Mouse (Mus musculus): Measurements from ENCODE around the gene St6galnac3.

St6galnac3 gene

GRCm38 (mm10) chr3:153222611-153223402, 502.2 kb downstream of the St6galnac3 start:
- no peak for DNase-seq (ENCODE audit: low spot score in 2 of 2)

GRCm38 (mm10) chr3:153219391-153219790, 505.6 kb downstream of the St6galnac3 start:
- no peak for DNase-seq (ENCODE audit: low spot score in 2 of 2)

- DNase-seq (ENCODE audit: low spot score in 2 of 2), result no peak
Observed at GRCm38 (mm10) chr3:153208186-153208585, 516.8 kb downstream of the St6galnac3 start.

GRCm38 (mm10) chr3:153204046-153204445, 520.9 kb downstream of the St6galnac3 start:
- no peak for DNase-seq (ENCODE audit: low spot score in 2 of 2)

- DNase-seq (ENCODE audit: low spot score in 2 of 2), result no peak
Observed at GRCm38 (mm10) chr3:153201835-153202234, 523.1 kb downstream of the St6galnac3 start.

- no peak for DNase-seq (ENCODE audit: low spot score in 2 of 2)
Observed at GRCm38 (mm10) chr3:153200801-153201200, 524.2 kb downstream of the St6galnac3 start.

GRCm38 (mm10) chr3:153200076-153200475, 524.9 kb downstream of the St6galnac3 start:
- DNase-seq (ENCODE audit: low spot score in 2 of 2), result no peak

GRCm38 (mm10) chr3:153199251-153199650, 525.7 kb downstream of the St6galnac3 start:
- DNase-seq (ENCODE audit: low spot score in 2 of 2), result no peak

- no peak for DNase-seq (ENCODE audit: low spot score in 2 of 2)
Observed at GRCm38 (mm10) chr3:153198514-153198913, 526.5 kb downstream of the St6galnac3 start.

GRCm38 (mm10) chr3:153193025-153193424, 531.9 kb downstream of the St6galnac3 start:
- no peak for DNase-seq (ENCODE audit: low spot score in 2 of 2)

GRCm38 (mm10) chr3:153190742-153191141, 534.2 kb downstream of the St6galnac3 start:
- DNase-seq (ENCODE audit: low spot score in 2 of 2), result no peak

GRCm38 (mm10) chr3:153189685-153190467, 535.1 kb downstream of the St6galnac3 start:
- DNase-seq (ENCODE audit: low spot score in 2 of 2), result no peak

GRCm38 (mm10) chr3:153188224-153188623, 536.8 kb downstream of the St6galnac3 start:
- DNase-seq (ENCODE audit: low spot score in 2 of 2), result no peak

GRCm38 (mm10) chr3:153185117-153185516, 539.9 kb downstream of the St6galnac3 start:
- no peak for DNase-seq (ENCODE audit: low spot score in 2 of 2)

GRCm38 (mm10) chr3:153181242-153181641, 543.7 kb downstream of the St6galnac3 start:
- no peak for DNase-seq (ENCODE audit: low spot score in 2 of 2)

- no peak for DNase-seq (ENCODE audit: low spot score in 2 of 2)
Observed at GRCm38 (mm10) chr3:153176749-153177148, 548.2 kb downstream of the St6galnac3 start.

- no peak for DNase-seq (ENCODE audit: low spot score in 2 of 2)
Observed at GRCm38 (mm10) chr3:153176325-153176724, 548.6 kb downstream of the St6galnac3 start.

- no peak for DNase-seq (ENCODE audit: low spot score in 2 of 2)
Observed at GRCm38 (mm10) chr3:153174336-153175033, 550.5 kb downstream of the St6galnac3 start.

- DNase-seq (ENCODE audit: low spot score in 2 of 2), result no peak
Observed at GRCm38 (mm10) chr3:153173567-153173966, 551.4 kb downstream of the St6galnac3 start.

GRCm38 (mm10) chr3:153170146-153170545, 554.8 kb downstream of the St6galnac3 start:
- no peak for DNase-seq (ENCODE audit: low spot score in 2 of 2)

- no peak for DNase-seq (ENCODE audit: low spot score in 2 of 2)
Observed at GRCm38 (mm10) chr3:153169744-153170143, 555.2 kb downstream of the St6galnac3 start.

GRCm38 (mm10) chr3:153161676-153162075, 563.3 kb downstream of the St6galnac3 start:
- no peak for DNase-seq (ENCODE audit: low spot score in 2 of 2)
